Mouse (Mus musculus) inflammation-experienced regulatory T-cells, adult 6 months (primary cell): ENCODE results near the gene Echdc3. TPM values are rescaled to one million over a fixed set of nuclear protein-coding genes. Genes with fewer than 3 reads are reported as not detected.

Experiments used
- ATAC-seq: one replicate; pipeline ENCODE4 v1.8.0; 2017
- polyA plus RNA-seq, 3 experiments: library from polyadenylated mRNA; unstranded; fragments of 100-300 nt; shearing (Covaris generic); gene quantifications; one replicate each; pipeline ENCODE4 v1.2.1; 2017

The Echdc3 gene
- polyA plus RNA-seq, 3 experiments from 2014 or later = not detected

- ATAC-seq = peak; percentile 100
These were observed 7.4 kb upstream of the Echdc3 start for GRCm38 (mm10) chr2:6220141-6220805.

- ATAC-seq = no peak
These were observed 508 bp downstream of the Echdc3 start for GRCm38 (mm10) chr2:6212327-6212723.

- no peak for ATAC-seq
These were observed 2.0 kb downstream of the Echdc3 start for GRCm38 (mm10) chr2:6210840-6211239.

- ATAC-seq = no peak
These were observed 3.1 kb downstream of the Echdc3 start for GRCm38 (mm10) chr2:6209746-6210145.

- no peak for ATAC-seq
These were observed 3.7 kb downstream of the Echdc3 start for GRCm38 (mm10) chr2:6209116-6209515.

- no peak for ATAC-seq
These were observed 5.1 kb downstream of the Echdc3 start for GRCm38 (mm10) chr2:6207736-6208135.

- ATAC-seq = no peak
These were observed 16.4 kb downstream of the Echdc3 start for GRCm38 (mm10) chr2:6196363-6196973.

GRCm38 (mm10) chr2:6195468-6196239, 17.2 kb downstream of the Echdc3 start:
- no peak for ATAC-seq

- ATAC-seq = no peak
These were observed 18.3 kb downstream of the Echdc3 start for GRCm38 (mm10) chr2:6194497-6194896.

- ATAC-seq = no peak
These were observed 19.3 kb downstream of the Echdc3 start for GRCm38 (mm10) chr2:6193591-6193973.

GRCm38 (mm10) chr2:6192820-6193590, 19.8 kb downstream of the Echdc3 start:
- ATAC-seq = peak; percentile 35

- no peak for ATAC-seq
These were observed 22.8 kb downstream of the Echdc3 start for GRCm38 (mm10) chr2:6190036-6190435.

GRCm38 (mm10) chr2:6189675-6189998, 23.2 kb downstream of the Echdc3 start:
- no peak for ATAC-seq

- ATAC-seq = no peak
These were observed 23.8 kb downstream of the Echdc3 start for GRCm38 (mm10) chr2:6188891-6189674.

GRCm38 (mm10) chr2:6187418-6187817, 25.4 kb downstream of the Echdc3 start:
- no peak for ATAC-seq

- no peak for ATAC-seq
These were observed 25.9 kb downstream of the Echdc3 start for GRCm38 (mm10) chr2:6186913-6187312.

GRCm38 (mm10) chr2:6179749-6180117, 33.1 kb downstream of the Echdc3 start:
- no peak for ATAC-seq

- no peak for ATAC-seq
These were observed 33.7 kb downstream of the Echdc3 start for GRCm38 (mm10) chr2:6178901-6179748.

- no peak for ATAC-seq
These were observed 39.8 kb downstream of the Echdc3 start for GRCm38 (mm10) chr2:6173013-6173412.

GRCm38 (mm10) chr2:6168560-6168959, 44.3 kb downstream of the Echdc3 start:
- ATAC-seq = no peak

- peak; percentile 46 for ATAC-seq
These were observed 44.8 kb downstream of the Echdc3 start for GRCm38 (mm10) chr2:6167843-6168558.
